Mouse (Mus musculus) ES-Bruce4 (cell line): ENCODE results near the gene Cnst.

ENCODE experiments used
- CTCF ChIP-seq: IDR thresholded peaks from one replicate; pipeline ENCODE4 v1.8.1; 2011; ENCODE audit warnings: low read depth, low read length
- POLR2A ChIP-seq: IDR thresholded peaks from one replicate; pipeline ENCODE4 v1.8.1; 2011; ENCODE audit warnings: low read length; ENCODE audit not compliant: insufficient read depth

DNA sequence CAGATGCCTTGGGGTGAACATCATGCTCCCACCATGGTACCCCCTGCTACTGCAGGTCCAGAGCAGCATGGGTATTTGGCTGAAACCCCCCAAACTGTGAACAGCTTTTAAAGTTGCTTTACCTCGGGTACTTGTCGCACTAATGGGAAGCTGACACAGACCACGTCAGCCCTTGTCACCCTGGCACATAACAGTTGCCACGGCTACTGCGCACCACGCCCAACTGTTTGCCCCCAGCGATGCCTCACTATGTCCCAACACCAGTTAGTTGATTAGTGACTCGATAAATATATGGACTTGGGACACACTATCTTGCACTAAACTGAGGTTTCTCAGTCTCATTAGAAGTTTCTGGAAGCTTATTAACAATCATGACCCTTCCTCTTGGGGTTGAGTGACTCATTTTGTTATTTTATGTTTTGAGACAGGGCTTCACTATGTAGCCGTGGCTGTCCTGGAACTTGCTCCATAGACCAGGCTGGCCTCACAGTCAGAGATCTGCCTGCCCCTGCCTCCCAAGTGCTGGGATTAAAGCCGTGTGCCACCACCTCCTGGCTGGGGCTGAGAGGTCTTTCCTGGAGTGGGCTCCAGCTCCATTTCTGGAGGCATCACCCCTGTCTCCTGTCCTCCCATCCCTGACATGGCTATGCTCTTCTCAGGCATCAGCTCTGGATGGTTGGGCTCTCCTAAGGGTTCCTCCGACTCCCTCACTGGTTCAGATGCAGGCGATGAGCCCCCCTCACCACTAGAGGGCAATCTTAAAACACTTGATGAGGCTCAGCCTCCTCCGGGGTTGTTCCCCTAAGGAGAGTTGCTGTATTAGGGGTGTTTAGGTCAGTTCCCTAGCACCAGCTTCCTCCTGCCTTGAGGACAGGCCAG is 99.2 kb downstream of the Cnst start:
- TF ChIP-seq CTCF: peak; percentile 82
- TF ChIP-seq POLR2A: no peak
